26 mouse cellular contexts compared by ENCODE assay signal in genomic region chr9:46050203-46050602, GRCm38 (mm10). TPM values are rescaled to one million over a fixed set of nuclear protein-coding genes. Genes with fewer than 3 reads are reported as not detected.
DNase-seq lines count a peak whose midpoint lies in the region; ATAC-seq and TF ChIP-seq lines count a peak whose summit lies in the region.
"Had no signal": no experiment of that assay in that cellular context is flagged by ENCODE, and none has a peak within 500 bp of the region (broad histone marks: within the 10 kb centered on the region; RNA-seq: fewer than 3 reads in every experiment).

No protein-coding gene starts in this region.

- no peak for DNase-seq in heart, adult 2 months
- no peak for DNase-seq in heart, postnatal 14 days
- DNase-seq in heart, postnatal 36 days = no peak
- peak; percentile 73 for DNase-seq in liver, adult 2 months (ENCODE audit: extremely low read depth, low read depth, low spot score)
- no peak for DNase-seq in liver, postnatal 0 days
- DNase-seq in stomach, postnatal 0 days (ENCODE audit: low spot score) = no peak
- DNase-seq in layer of hippocampus, postnatal 10 days (ENCODE audit: low spot score in 2 of 2) = no peak
- DNase-seq: adrenal gland, postnatal 25 days; cerebellum, adult 9-10 months; gastrocnemius, postnatal 14 days; kidney, postnatal 4 days; liver; retina, postnatal 1 day; right cerebral cortex, postnatal 25 days; spleen, adult 18-20 months had no signal

- TF ChIP-seq POLR2A in heart, adult 2 months (IDR thresholded peaks at IDR 0.05; ENCODE audit: insufficient read depth, low read depth, low read length) = no peak
- no peak for TF ChIP-seq POLR2A in liver, adult 2 months (IDR thresholded peaks at IDR 0.05; ENCODE audit: extremely low read depth, insufficient read depth, low read length)

- no peak overlapping the region for H3K9ac ChIP-seq in heart, adult 2 months (ENCODE audit: low read depth, low read length)
- no peak overlapping the region for H3K9ac ChIP-seq in heart, embryonic 15.5 days
- H3K9ac ChIP-seq in liver, adult 2 months (ENCODE audit: low read depth, low read length) = no peak overlapping the region
- H3K9ac ChIP-seq in liver, postnatal 0 days (replicated peaks) = no peak overlapping the region
- no peak overlapping the region for H3K9ac ChIP-seq in stomach, postnatal 0 days (ENCODE audit: low read length)
- H3K9ac ChIP-seq: intestine, embryonic 15.5 days; neural tube, embryonic 13.5 days had no signal

- H3K4me1 ChIP-seq in heart, adult 2 months (ENCODE audit: control insufficient read depth, insufficient read depth, low read length) = peaks cover 13% of the 10 kb centered on the region
- peaks cover 24% of the 10 kb centered on the region for H3K4me1 ChIP-seq in heart, embryonic 15.5 days (replicated peaks)
- peaks cover 30% of the 10 kb centered on the region for H3K4me1 ChIP-seq in liver, adult 2 months (ENCODE audit: control insufficient read depth, insufficient read depth, low read length)
- H3K4me1 ChIP-seq in liver, postnatal 0 days (ENCODE audit: insufficient read depth) = peaks cover 16% of the 10 kb centered on the region; the same call in 1 of the 2 replicates
- 0 out of 2 replicates have a peak, but pooled peaks cover 2% of the 10 kb centered on the region for H3K4me1 ChIP-seq in stomach, postnatal 0 days (replicated peaks; ENCODE audit: control insufficient read depth, insufficient read depth)

- intact Hi-C loops in heart, adult 2 months (cut with DNase I) = loop anchor here (5.0 kb wide), 1 partner anchor 788 kb away; no protein-coding TSS in a partner anchor
- intact Hi-C loops in heart, postnatal 14 days (cut with DNase I) = no loop called here
- intact Hi-C loops in heart, postnatal 36 days (cut with DNase I) = no loop called here

- no peak for TF ChIP-seq EP300 in heart, adult 2 months (IDR thresholded peaks at IDR 0.05; ENCODE audit: insufficient read depth, low read depth, low read length)
- TF ChIP-seq EP300 in liver, postnatal 0 days (IDR thresholded peaks at IDR 0.05; ENCODE audit: low read depth) = no peak
- no peak for TF ChIP-seq EP300 in stomach, postnatal 0 days (optimal IDR thresholded peaks at IDR 0.05)

- no peak overlapping the region for H3K4me2 ChIP-seq in heart, embryonic 15.5 days
- H3K4me2 ChIP-seq in liver, postnatal 0 days (ENCODE audit: low read depth, low read length) = no peak overlapping the region
- no peak overlapping the region for H3K4me2 ChIP-seq in stomach, postnatal 0 days (replicated peaks; ENCODE audit: low read depth)
- H3K4me2 ChIP-seq: intestine, embryonic 15.5 days; neural tube, embryonic 13.5 days had no signal

- no peak for TF ChIP-seq CTCF in heart, adult 2 months (IDR thresholded peaks at IDR 0.05)
- no peak for TF ChIP-seq CTCF in liver, adult 2 months (IDR thresholded peaks at IDR 0.05; ENCODE audit: low read depth, low read length)
- no peak for TF ChIP-seq CTCF in liver, postnatal 0 days (IDR thresholded peaks at IDR 0.05; ENCODE audit: low read depth)
- TF ChIP-seq CTCF in stomach, postnatal 0 days (IDR thresholded peaks at IDR 0.05; ENCODE audit: low read depth) = no peak

- H3K9me3 ChIP-seq in heart, embryonic 15.5 days (replicated peaks) = no peaks in the 10 kb centered on the region
- no peaks in the 10 kb centered on the region for H3K9me3 ChIP-seq in liver, postnatal 0 days (ENCODE audit: low read length)
- no peaks in the 10 kb centered on the region for H3K9me3 ChIP-seq in stomach, postnatal 0 days (ENCODE audit: control insufficient read depth, low read length)
- H3K9me3 ChIP-seq: forebrain, embryonic 10.5 days; hindbrain, embryonic 10.5 days; intestine, embryonic 15.5 days; limb, embryonic 10.5 days; neural tube, embryonic 13.5 days had no signal

- H3K27me3 ChIP-seq in heart, adult 2 months (ENCODE audit: control insufficient read depth, insufficient read depth, low read length) = no peaks in the 10 kb centered on the region
- no peaks in the 10 kb centered on the region for H3K27me3 ChIP-seq in heart, embryonic 15.5 days
- no peaks in the 10 kb centered on the region for H3K27me3 ChIP-seq in liver, adult 2 months (ENCODE audit: control insufficient read depth, insufficient read depth, low read length)
- H3K27me3 ChIP-seq in liver, postnatal 0 days (ENCODE audit: insufficient read depth, low read length) = no peaks in the 10 kb centered on the region
- H3K27me3 ChIP-seq in stomach, postnatal 0 days (ENCODE audit: control insufficient read depth, insufficient read depth, low read length) = no peaks in the 10 kb centered on the region
- H3K27me3 ChIP-seq: intestine, embryonic 15.5 days; neural tube, embryonic 13.5 days had no signal

- H3K27ac ChIP-seq in heart, adult 2 months = peak overlapping the region; percentile 13; the same call in 1 of the 2 replicates
- peak overlapping the region; percentile 41 for H3K27ac ChIP-seq in heart, embryonic 15.5 days
- peak overlapping the region; percentile 35; the same call in 1 of the 2 replicates for H3K27ac ChIP-seq in liver, adult 2 months (replicated peaks; ENCODE audit: insufficient read depth, low read depth, low read length)
- no peak overlapping the region for H3K27ac ChIP-seq in liver, postnatal 0 days (ENCODE audit: low read depth)
- H3K27ac ChIP-seq in stomach, postnatal 0 days (replicated peaks) = 0 out of 2 replicates have a peak overlapping the region, but pooled peaks have one; percentile 1
- H3K27ac ChIP-seq: forebrain, embryonic 10.5 days; hindbrain, embryonic 10.5 days; intestine, embryonic 15.5 days; limb, embryonic 10.5 days; neural tube, embryonic 13.5 days had no signal

- no peak for ATAC-seq in heart, embryonic 15.5 days (replicated peaks; ENCODE audit: insufficient number of reproducible peaks, insufficient read depth, low FRiP score, low read depth)
- no peak for ATAC-seq in liver, postnatal 0 days
- ATAC-seq in stomach, postnatal 0 days (ENCODE audit: low FRiP score, low TSS enrichment) = no peak
- ATAC-seq: CD4-positive, CD25-positive, alpha-beta regulatory T cell, adult 4 months; forebrain, embryonic 16.5 days; hindbrain, embryonic 16.5 days; intestine, embryonic 15.5 days; midbrain, embryonic 16.5 days had no signal

- peaks cover 4% of the 10 kb centered on the region; the same call in 1 of the 2 replicates for H3K36me3 ChIP-seq in heart, adult 2 months (ENCODE audit: control insufficient read depth, insufficient read depth, low read length)
- H3K36me3 ChIP-seq in heart, embryonic 15.5 days = no peaks in the 10 kb centered on the region
- H3K36me3 ChIP-seq in liver, adult 2 months (ENCODE audit: control insufficient read depth, insufficient read depth, low read length) = no peaks in the 10 kb centered on the region
- H3K36me3 ChIP-seq in liver, postnatal 0 days (replicated peaks; ENCODE audit: insufficient read depth, low read length) = no peaks in the 10 kb centered on the region
- no peaks in the 10 kb centered on the region for H3K36me3 ChIP-seq in stomach, postnatal 0 days (ENCODE audit: control insufficient read depth, insufficient read depth, low read length)
- H3K36me3 ChIP-seq: forebrain, embryonic 10.5 days; hindbrain, embryonic 10.5 days; intestine, embryonic 15.5 days; limb, embryonic 10.5 days; neural tube, embryonic 13.5 days had no signal

- WGBS in heart, adult 2 months = 72% methylated on average over 8 of the region's 8 CpGs
- 71% methylated on average over 8 of the region's 8 CpGs for WGBS in heart, embryonic 15.5 days
- WGBS in liver, adult 2 months = 35% methylated on average over 8 of the region's 8 CpGs
- WGBS in liver, postnatal 0 days (ENCODE audit: insufficient replicate concordance) = 75% methylated on average over 8 of the region's 8 CpGs
- WGBS in stomach, postnatal 0 days = 64% methylated on average over 8 of the region's 8 CpGs

- H3K4me3 ChIP-seq in heart, adult 2 months = no peak overlapping the region
- no peak overlapping the region for H3K4me3 ChIP-seq in heart, embryonic 15.5 days
- no peak overlapping the region for H3K4me3 ChIP-seq in liver, adult 2 months (ENCODE audit: insufficient read depth, low read depth, low read length)
- no peak overlapping the region for H3K4me3 ChIP-seq in liver, postnatal 0 days (ENCODE audit: low read depth, low read length)
- H3K4me3 ChIP-seq in stomach, postnatal 0 days (ENCODE audit: low read depth, low read length) = no peak overlapping the region
- H3K4me3 ChIP-seq: forebrain, embryonic 10.5 days; hindbrain, embryonic 10.5 days; intestine, embryonic 15.5 days; limb, embryonic 10.5 days; myocyte; neural tube, embryonic 13.5 days had no signal

- peaks cover 4% of the 10 kb centered on the region for H3K79me2 ChIP-seq in heart, adult 2 months (replicated peaks; ENCODE audit: control insufficient read depth, insufficient read depth, low read length)
- H3K79me2 ChIP-seq in liver, adult 2 months (ENCODE audit: control insufficient read depth, insufficient read depth, low read length) = peaks cover 50% of the 10 kb centered on the region

RNA-seq across cellular contexts. Expression of gene Sik3, which starts 37.6 kb away (rescaled TPM):
- 10 to 100 TPM; 62.1 to 81.1 TPM for total RNA-seq in heart, adult 2 months (2021)
- 30.7 and 32.1 TPM in 2 replicates for polyA plus RNA-seq in heart, adult 2 months (2012; rRNA removed)
- total RNA-seq in heart, postnatal 14 days (2021) = 10 to 100 TPM; 56.3 to 63.1 TPM
- 11.7 and 14.4 TPM in 2 replicates for polyA plus RNA-seq in heart, embryonic 15.5 days (2015; fragmentation: Nextera tagmentation; extraction: Ambion mirVana)
- 10 to 100 TPM; 75.9 to 76.1 TPM for total RNA-seq in heart, postnatal 36 days (2021)
- total RNA-seq in liver, adult 2 months (2014; rRNA removed) = 14.1 and 17.3 TPM in 2 replicates
- polyA plus RNA-seq in liver, adult 2 months (2012; rRNA removed) = 14.9 and 16.5 TPM in 2 replicates
- polyA plus RNA-seq in liver, postnatal 0 days (2015; fragmentation: Nextera tagmentation; extraction: Ambion mirVana) = 5.0 TPM in 2 replicates
- polyA plus RNA-seq in stomach, postnatal 0 days (2015; fragmentation: Nextera tagmentation; extraction: Ambion mirVana) = 6.6 and 6.8 TPM in 2 replicates
- 10 to 100 TPM; 83.8 to 85.0 TPM for total RNA-seq in layer of hippocampus, postnatal 10 days (2021)

RNA-seq across cellular contexts. Expression of gene Pafah1b2, which starts 37.7 kb away (rescaled TPM):
- total RNA-seq in heart, adult 2 months (2021) = 10 to 100 TPM; 46.0 to 49.0 TPM
- polyA plus RNA-seq in heart, adult 2 months (2012; rRNA removed) = 17.1 and 28.8 TPM in 2 replicates
- 10 to 100 TPM; 67.7 to 67.8 TPM for total RNA-seq in heart, postnatal 14 days (2021)
- polyA plus RNA-seq in heart, embryonic 15.5 days (2015; fragmentation: Nextera tagmentation; extraction: Ambion mirVana) = 105 and 124 TPM in 2 replicates
- total RNA-seq in heart, postnatal 36 days (2021) = 10 to 100 TPM; 48.1 to 50.0 TPM
- total RNA-seq in liver, adult 2 months (2014; rRNA removed) = 14.6 and 14.8 TPM in 2 replicates
- 12.0 and 14.2 TPM in 2 replicates for polyA plus RNA-seq in liver, adult 2 months (2012; rRNA removed)
- 35.8 and 42.6 TPM in 2 replicates for polyA plus RNA-seq in liver, postnatal 0 days (2015; fragmentation: Nextera tagmentation; extraction: Ambion mirVana)
- 70.8 and 79.0 TPM in 2 replicates for polyA plus RNA-seq in stomach, postnatal 0 days (2015; fragmentation: Nextera tagmentation; extraction: Ambion mirVana)
- 100 to 1,000 TPM; 245 to 256 TPM for total RNA-seq in layer of hippocampus, postnatal 10 days (2021)
